Mouse (Mus musculus): ENCODE data around the gene Asic2. TPM values are rescaled to one million over a fixed set of nuclear protein-coding genes. Genes with fewer than 3 reads are reported as not detected.
A peak's percentile ranks its signal among the peaks of the same experiment; 100 is the strongest.

Asic2 gene
- polyA plus RNA-seq, 1 experiment from 2014 or later, result 13.9 TPM

GRCm38 (mm10) chr11:81584506-81584905, 383.8 kb downstream of the Asic2 start:
- H3K27ac ChIP-seq, result no peak overlapping the region
- H3K4me3 ChIP-seq, result no peak overlapping the region
- ATAC-seq (replicated peaks), result no peak
- H3K4me2 ChIP-seq, result no peak overlapping the region
- H3K36me3 ChIP-seq (replicated peaks), result no peaks in the 10 kb centered on the region
- H3K9me3 ChIP-seq, result no peaks in the 10 kb centered on the region
- H3K27me3 ChIP-seq (replicated peaks), result 0 out of 2 replicates have a peak, but pooled peaks cover 3% of the 10 kb centered on the region
- peaks cover 28% of the 10 kb centered on the region for H3K4me1 ChIP-seq
- WGBS, result 93% methylated on average over 9 of the region's 9 CpGs
- no peak overlapping the region for H3K9ac ChIP-seq

- H3K9ac ChIP-seq, result no peak overlapping the region
- H3K4me1 ChIP-seq, result peaks cover 19% of the 10 kb centered on the region
- no peak for ATAC-seq (replicated peaks)
- no peak overlapping the region for H3K4me3 ChIP-seq
- H3K4me2 ChIP-seq, result no peak overlapping the region
- no peak overlapping the region for H3K27ac ChIP-seq
- H3K36me3 ChIP-seq (replicated peaks), result no peaks in the 10 kb centered on the region
- 0 out of 2 replicates have a peak, but pooled peaks cover 3% of the 10 kb centered on the region for H3K27me3 ChIP-seq (replicated peaks)
- 56% methylated on average over 7 of the region's 7 CpGs for WGBS
- no peaks in the 10 kb centered on the region for H3K9me3 ChIP-seq
Observed at GRCm38 (mm10) chr11:81583195-81583594, 385.1 kb downstream of the Asic2 start.

DNA sequence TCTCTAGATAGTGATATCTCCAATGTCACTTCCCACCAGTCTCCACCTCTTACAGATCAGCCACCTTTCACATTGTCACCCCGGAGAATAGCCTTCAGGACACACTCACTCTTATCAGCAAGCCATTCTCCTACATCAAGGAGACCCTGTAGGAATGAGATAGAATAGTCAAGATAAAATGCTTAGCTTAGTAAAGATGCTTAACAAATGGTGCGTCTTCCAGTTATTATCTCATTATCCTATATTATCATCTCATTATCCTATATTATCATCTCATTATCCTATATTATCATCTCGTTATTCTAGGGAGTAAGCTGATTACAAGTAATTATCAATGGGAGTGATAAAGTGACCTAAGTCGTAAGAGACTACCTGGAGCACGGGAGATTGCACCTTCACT, 386.1 kb downstream of the Asic2 start:
- no peak overlapping the region for H3K4me2 ChIP-seq
- H3K27ac ChIP-seq, result no peak overlapping the region
- no peaks in the 10 kb centered on the region for H3K36me3 ChIP-seq (replicated peaks)
- no peak overlapping the region for H3K9ac ChIP-seq
- H3K27me3 ChIP-seq (replicated peaks), result 0 out of 2 replicates have a peak, but pooled peaks cover 3% of the 10 kb centered on the region
- 38% methylated on average over 5 of the region's 5 CpGs for WGBS
- H3K9me3 ChIP-seq, result no peaks in the 10 kb centered on the region
- H3K4me3 ChIP-seq, result no peak overlapping the region
- H3K4me1 ChIP-seq, result peaks cover 14% of the 10 kb centered on the region
- ATAC-seq (replicated peaks), result no peak

GRCm38 (mm10) chr11:81579753-81580152, 388.5 kb downstream of the Asic2 start:
- Histone ChIP-seq H3K9ac (no peak overlapping the region), H3K27ac (peak overlapping the region; percentile 39), H3K4me3 (no peak overlapping the region), H3K27me3 (replicated peaks) (no peaks in the 10 kb centered on the region), H3K9me3 (no peaks in the 10 kb centered on the region), H3K4me2 (no peak overlapping the region), H3K36me3 (replicated peaks) (no peaks in the 10 kb centered on the region), H3K4me1 (peaks cover 14% of the 10 kb centered on the region)
- ATAC-seq (replicated peaks), result no peak
- WGBS, result 18% methylated on average over 6 of the region's 6 CpGs

DNA sequence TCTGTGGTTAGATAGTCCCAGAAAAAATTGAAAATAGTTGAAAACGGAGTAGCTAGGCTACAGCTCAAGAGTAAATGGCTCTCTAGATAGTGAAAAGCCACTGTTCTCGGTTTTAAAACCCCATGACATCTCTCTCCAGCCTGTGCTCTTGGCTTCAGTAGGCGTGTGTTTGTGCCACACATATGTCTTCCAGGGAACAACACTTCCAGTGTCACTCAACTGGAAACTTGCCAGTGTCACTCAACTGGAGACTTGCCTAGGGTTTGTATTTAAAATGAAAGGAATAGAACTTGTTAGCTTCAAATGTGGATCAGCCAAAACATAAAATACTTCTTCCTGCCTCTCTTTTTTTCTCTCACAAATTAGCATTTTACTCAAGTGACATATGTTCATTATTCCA, 397.9 kb downstream of the Asic2 start:
- Histone ChIP-seq H3K36me3 (replicated peaks) (no peaks in the 10 kb centered on the region), H3K27me3 (replicated peaks) (no peaks in the 10 kb centered on the region), H3K4me1 (no peaks in the 10 kb centered on the region), H3K4me3 (no peak overlapping the region), H3K27ac (no peak overlapping the region), H3K9ac (no peak overlapping the region), H3K4me2 (no peak overlapping the region), H3K9me3 (no peaks in the 10 kb centered on the region)
- 52% methylated on average over 3 of the region's 3 CpGs for WGBS
- ATAC-seq (replicated peaks), result no peak

DNA sequence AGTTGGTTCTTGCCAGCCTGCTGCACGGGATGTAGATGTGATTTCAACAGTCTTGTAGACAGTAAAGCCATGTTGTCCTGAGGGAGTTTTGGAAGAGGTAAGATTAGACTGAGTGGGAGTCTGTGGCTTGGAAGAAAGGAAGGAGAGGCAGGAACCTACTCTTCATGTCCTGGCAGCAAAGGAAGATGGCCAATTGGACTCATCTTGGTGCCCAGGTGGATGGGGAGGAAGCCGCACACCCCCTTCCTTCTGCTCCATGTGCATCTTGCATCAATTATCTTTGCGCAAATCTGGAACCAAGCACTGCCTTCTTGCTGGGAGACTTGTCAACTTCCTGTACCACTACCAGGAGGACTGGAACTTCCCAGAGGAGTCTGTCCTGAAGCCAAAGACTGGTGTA, 403.4 kb downstream of the Asic2 start:
- Histone ChIP-seq H3K4me1 (no peaks in the 10 kb centered on the region), H3K9me3 (no peaks in the 10 kb centered on the region), H3K27ac (no peak overlapping the region), H3K27me3 (replicated peaks) (no peaks in the 10 kb centered on the region), H3K4me2 (no peak overlapping the region), H3K4me3 (no peak overlapping the region), H3K9ac (no peak overlapping the region), H3K36me3 (replicated peaks) (no peaks in the 10 kb centered on the region)
- ATAC-seq (replicated peaks), result no peak
- WGBS, result 94% methylated on average over 3 of the region's 3 CpGs

GRCm38 (mm10) chr11:81560374-81560773, 407.9 kb downstream of the Asic2 start:
- Histone ChIP-seq H3K4me1 (no peaks in the 10 kb centered on the region), H3K4me3 (no peak overlapping the region), H3K9ac (no peak overlapping the region), H3K27ac (no peak overlapping the region), H3K9me3 (no peaks in the 10 kb centered on the region), H3K4me2 (no peak overlapping the region), H3K27me3 (replicated peaks) (no peaks in the 10 kb centered on the region), H3K36me3 (replicated peaks) (no peaks in the 10 kb centered on the region)
- no peak for ATAC-seq (replicated peaks)
- 74% methylated on average over 1 of the region's 1 CpGs for WGBS

- Histone ChIP-seq H3K4me3 (no peak overlapping the region), H3K9me3 (no peaks in the 10 kb centered on the region), H3K36me3 (replicated peaks) (no peaks in the 10 kb centered on the region), H3K9ac (no peak overlapping the region), H3K4me1 (no peaks in the 10 kb centered on the region), H3K27me3 (replicated peaks) (no peaks in the 10 kb centered on the region), H3K4me2 (no peak overlapping the region), H3K27ac (no peak overlapping the region)
- no peak for ATAC-seq (replicated peaks)
- WGBS, result 81% methylated on average over 6 of the region's 6 CpGs
Observed at GRCm38 (mm10) chr11:81543189-81543588, 425.1 kb downstream of the Asic2 start.

DNA sequence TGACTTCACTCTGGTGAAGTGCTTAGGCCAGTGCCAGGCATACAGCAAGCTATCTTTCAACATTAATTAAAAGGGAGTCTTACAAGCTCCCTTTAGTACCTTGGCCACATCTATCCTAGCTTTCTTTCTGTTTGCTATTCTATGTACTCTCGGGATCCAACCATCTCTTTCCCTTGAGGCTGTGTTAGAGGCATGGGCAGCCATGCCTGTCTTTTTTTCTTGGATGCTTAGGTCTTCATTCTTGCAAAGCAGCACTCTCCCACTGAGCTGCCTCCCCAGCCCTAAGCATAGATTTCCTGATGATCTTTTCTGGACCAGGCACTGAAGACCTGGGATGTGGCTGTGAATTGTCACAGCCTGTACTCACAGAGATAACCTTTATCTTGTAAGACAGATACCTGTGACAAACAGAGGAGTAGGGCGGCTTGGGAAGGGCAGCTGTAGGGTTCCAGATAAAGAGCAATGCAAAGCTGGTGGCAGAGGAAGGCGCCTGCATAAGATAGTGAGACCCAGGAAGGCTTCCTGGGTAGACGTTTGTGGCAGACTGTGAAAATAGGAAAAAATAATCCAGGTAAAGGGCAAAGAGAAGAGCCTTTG, 433.0 kb downstream of the Asic2 start:
- Histone ChIP-seq H3K4me3 (no peak overlapping the region), H3K9ac (no peak overlapping the region), H3K9me3 (no peaks in the 10 kb centered on the region), H3K4me2 (no peak overlapping the region), H3K27ac (no peak overlapping the region), H3K27me3 (replicated peaks) (0 out of 2 replicates have a peak, but pooled peaks cover 4% of the 10 kb centered on the region), H3K36me3 (replicated peaks) (no peaks in the 10 kb centered on the region), H3K4me1 (peaks cover 7% of the 10 kb centered on the region; the same call in 1 of the 2 replicates)
- ATAC-seq (replicated peaks), result no peak
- 68% methylated on average over 4 of the region's 4 CpGs for WGBS

DNA sequence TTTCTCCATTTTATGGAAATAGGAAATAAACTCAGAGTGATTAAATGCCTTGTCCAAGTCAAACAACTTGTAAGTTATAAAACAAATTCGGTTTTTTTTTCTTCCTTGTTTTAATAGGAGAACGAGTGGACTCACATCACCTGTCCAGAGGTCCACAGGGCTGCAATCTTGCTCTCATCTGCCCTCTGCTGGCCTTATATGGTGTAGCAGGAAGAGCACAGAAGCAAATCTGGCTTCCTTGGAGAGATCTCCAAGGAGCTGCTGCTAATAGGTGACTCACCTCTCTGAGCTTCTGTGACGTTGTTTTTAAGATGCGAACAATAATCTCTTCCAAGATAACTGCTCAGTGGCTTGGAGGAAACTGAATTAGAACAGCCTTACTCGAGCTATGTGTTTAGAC, 433.6 kb downstream of the Asic2 start:
- no peak overlapping the region for H3K4me3 ChIP-seq
- H3K36me3 ChIP-seq (replicated peaks), result no peaks in the 10 kb centered on the region
- no peak overlapping the region for H3K4me2 ChIP-seq
- H3K4me1 ChIP-seq, result peaks cover 7% of the 10 kb centered on the region; the same call in 1 of the 2 replicates
- H3K9me3 ChIP-seq, result no peaks in the 10 kb centered on the region
- H3K9ac ChIP-seq, result no peak overlapping the region
- 0 out of 2 replicates have a peak, but pooled peaks cover 4% of the 10 kb centered on the region for H3K27me3 ChIP-seq (replicated peaks)
- WGBS, result 20% methylated on average over 5 of the region's 5 CpGs
- no peak for ATAC-seq (replicated peaks)
- no peak overlapping the region for H3K27ac ChIP-seq

- H3K36me3 ChIP-seq (replicated peaks), result no peaks in the 10 kb centered on the region
- 3% methylated on average over 6 of the region's 6 CpGs for WGBS
- peaks cover 7% of the 10 kb centered on the region; the same call in 1 of the 2 replicates for H3K4me1 ChIP-seq
- no peak overlapping the region for H3K4me3 ChIP-seq
- H3K9me3 ChIP-seq, result no peaks in the 10 kb centered on the region
- 0 out of 2 replicates have a peak, but pooled peaks cover 4% of the 10 kb centered on the region for H3K27me3 ChIP-seq (replicated peaks)
- H3K4me2 ChIP-seq, result no peak overlapping the region
- ATAC-seq (replicated peaks), result 0 out of 2 replicates have a peak, but pooled peaks have one; percentile 45
- no peak overlapping the region for H3K9ac ChIP-seq
- H3K27ac ChIP-seq, result no peak overlapping the region
Observed at GRCm38 (mm10) chr11:81531906-81532305, 436.4 kb downstream of the Asic2 start.

- Histone ChIP-seq H3K4me3 (no peak overlapping the region), H3K27ac (no peak overlapping the region), H3K4me2 (no peak overlapping the region), H3K9ac (no peak overlapping the region), H3K9me3 (no peaks in the 10 kb centered on the region), H3K27me3 (replicated peaks) (no peaks in the 10 kb centered on the region), H3K4me1 (peaks cover 16% of the 10 kb centered on the region), H3K36me3 (replicated peaks) (no peaks in the 10 kb centered on the region)
- no peak for ATAC-seq (replicated peaks)
- WGBS, result 66% methylated on average over 1 of the region's 1 CpGs
Observed at GRCm38 (mm10) chr11:81522927-81523326, 445.3 kb downstream of the Asic2 start.

DNA sequence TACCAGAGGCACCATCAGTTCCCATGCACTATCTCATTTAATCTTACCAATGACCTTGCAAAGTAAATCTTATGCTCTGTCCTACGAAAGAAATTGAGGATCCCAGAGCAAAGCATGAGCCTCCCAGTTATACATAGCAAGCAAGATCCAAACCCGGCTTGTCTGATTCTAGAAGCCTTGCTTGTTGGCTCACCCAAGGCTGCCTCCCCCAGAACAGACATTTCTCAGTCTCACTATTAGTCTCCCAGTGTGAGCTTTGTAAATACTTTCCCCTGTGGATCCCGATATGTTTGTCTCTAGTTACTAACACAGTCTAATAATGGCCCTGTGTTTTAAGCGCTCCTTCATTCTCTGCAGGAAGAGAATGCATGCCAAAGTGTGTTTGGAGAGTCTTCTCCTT, 446.4 kb downstream of the Asic2 start:
- 87% methylated on average over 4 of the region's 4 CpGs for WGBS
- ATAC-seq (replicated peaks), result no peak
- no peak overlapping the region for H3K27ac ChIP-seq
- H3K36me3 ChIP-seq (replicated peaks), result no peaks in the 10 kb centered on the region
- no peaks in the 10 kb centered on the region for H3K9me3 ChIP-seq
- no peak overlapping the region for H3K9ac ChIP-seq
- no peak overlapping the region for H3K4me3 ChIP-seq
- H3K27me3 ChIP-seq (replicated peaks), result no peaks in the 10 kb centered on the region
- no peak overlapping the region for H3K4me2 ChIP-seq
- H3K4me1 ChIP-seq, result peaks cover 18% of the 10 kb centered on the region

Data from midbrain, embryonic 15.5 days (tissue).